Mouse (Mus musculus): Measurements from ENCODE around the gene Zfp991. TPM values are rescaled to one million over a fixed set of nuclear protein-coding genes. Genes with fewer than 3 reads are reported as not detected.
A peak's percentile ranks its signal among the peaks of the same experiment; 100 is the strongest.
"Not testable (repeated sequence)": the region's sequence is repeated elsewhere in the genome, so short reads cannot be mapped to it uniquely, and the experiment has no call there.

Zfp991 gene
- total and polyA plus RNA-seq, 2 experiments from 2014 or later: 2.5 to 4.9 TPM

- H3K36me3 ChIP-seq (replicated peaks; ENCODE audit: control insufficient read depth, insufficient read depth, low read length); H3K27ac ChIP-seq (ENCODE audit: low read depth); H3K4me1 ChIP-seq (ENCODE audit: control insufficient read depth, insufficient read depth); H3K27me3 ChIP-seq (ENCODE audit: control insufficient read depth, insufficient read depth, low read length): not testable (repeated sequence)
- peak overlapping the region; percentile 84 for H3K4me2 ChIP-seq (ENCODE audit: low read depth, low read length)
- peak; percentile 90 for ATAC-seq (ENCODE audit: insufficient read depth, low read depth)
- peak; percentile 19 for DNase-seq (ENCODE audit: low spot score)
- H3K4me3 ChIP-seq (ENCODE audit: low read depth, low read length): peak overlapping the region; percentile 57
- peak overlapping the region; percentile 72 for H3K9ac ChIP-seq (replicated peaks; ENCODE audit: low read depth, low read length)
- WGBS: 9% methylated on average over 45 of the region's 48 CpGs
- H3K9me3 ChIP-seq (replicated peaks; ENCODE audit: control insufficient read depth, low read length): peaks cover 24% of the 10 kb centered on the region
Measured at GRCm38 (mm10) chr4:147124400-147125306, 7.2 kb upstream of the Zfp991 start.

GRCm38 (mm10) chr4:147125326-147125725 lies 6.5 kb upstream of the Zfp991 start:
- Histone ChIP-seq H3K9ac (replicated peaks; ENCODE audit: low read depth, low read length) (peak overlapping the region; percentile 72; the same call in 1 of the 2 replicates), H3K9me3 (replicated peaks; ENCODE audit: control insufficient read depth, low read length) (peaks cover 24% of the 10 kb centered on the region), H3K4me3 (ENCODE audit: low read depth, low read length) (peak overlapping the region; percentile 57), H3K4me2 (ENCODE audit: low read depth, low read length) (peak overlapping the region; percentile 84)
- 15% methylated on average over 4 of the region's 4 CpGs for WGBS
- H3K36me3 ChIP-seq (replicated peaks; ENCODE audit: control insufficient read depth, insufficient read depth, low read length); H3K27ac ChIP-seq (ENCODE audit: low read depth); DNase-seq (ENCODE audit: low spot score); H3K4me1 ChIP-seq (ENCODE audit: control insufficient read depth, insufficient read depth); ATAC-seq (ENCODE audit: insufficient read depth, low read depth); H3K27me3 ChIP-seq (ENCODE audit: control insufficient read depth, insufficient read depth, low read length): not testable (repeated sequence)

- not testable (repeated sequence) for H3K9ac ChIP-seq (replicated peaks; ENCODE audit: low read depth, low read length); DNase-seq (ENCODE audit: low spot score); H3K4me2 ChIP-seq (ENCODE audit: low read depth, low read length); H3K36me3 ChIP-seq (replicated peaks; ENCODE audit: control insufficient read depth, insufficient read depth, low read length); H3K27me3 ChIP-seq (ENCODE audit: control insufficient read depth, insufficient read depth, low read length); H3K27ac ChIP-seq (ENCODE audit: low read depth); ATAC-seq (ENCODE audit: insufficient read depth, low read depth); H3K4me3 ChIP-seq (ENCODE audit: low read depth, low read length); H3K4me1 ChIP-seq (ENCODE audit: control insufficient read depth, insufficient read depth)
- H3K9me3 ChIP-seq (replicated peaks; ENCODE audit: control insufficient read depth, low read length): peaks cover 24% of the 10 kb centered on the region
- 80% methylated on average over 4 of the region's 4 CpGs for WGBS
Measured at GRCm38 (mm10) chr4:147125870-147126269, 6.0 kb upstream of the Zfp991 start.

GRCm38 (mm10) chr4:147126435-147126834 lies 5.4 kb upstream of the Zfp991 start:
- 65% methylated on average over 2 of the region's 2 CpGs for WGBS
- H3K36me3 ChIP-seq (replicated peaks; ENCODE audit: control insufficient read depth, insufficient read depth, low read length); H3K4me1 ChIP-seq (ENCODE audit: control insufficient read depth, insufficient read depth); H3K27ac ChIP-seq (ENCODE audit: low read depth); H3K4me3 ChIP-seq (ENCODE audit: low read depth, low read length); DNase-seq (ENCODE audit: low spot score); H3K4me2 ChIP-seq (ENCODE audit: low read depth, low read length); H3K9ac ChIP-seq (replicated peaks; ENCODE audit: low read depth, low read length); ATAC-seq (ENCODE audit: insufficient read depth, low read depth); H3K27me3 ChIP-seq (ENCODE audit: control insufficient read depth, insufficient read depth, low read length): not testable (repeated sequence)
- H3K9me3 ChIP-seq (replicated peaks; ENCODE audit: control insufficient read depth, low read length): peaks cover 24% of the 10 kb centered on the region

GRCm38 (mm10) chr4:147127137-147127536 lies 4.7 kb upstream of the Zfp991 start:
- not testable (repeated sequence) for H3K9ac ChIP-seq (replicated peaks; ENCODE audit: low read depth, low read length); H3K4me1 ChIP-seq (ENCODE audit: control insufficient read depth, insufficient read depth); H3K36me3 ChIP-seq (replicated peaks; ENCODE audit: control insufficient read depth, insufficient read depth, low read length); H3K27me3 ChIP-seq (ENCODE audit: control insufficient read depth, insufficient read depth, low read length); DNase-seq (ENCODE audit: low spot score); H3K4me3 ChIP-seq (ENCODE audit: low read depth, low read length); H3K27ac ChIP-seq (ENCODE audit: low read depth); H3K4me2 ChIP-seq (ENCODE audit: low read depth, low read length); ATAC-seq (ENCODE audit: insufficient read depth, low read depth)
- peaks cover 24% of the 10 kb centered on the region for H3K9me3 ChIP-seq (replicated peaks; ENCODE audit: control insufficient read depth, low read length)
- 75% methylated on average over 2 of the region's 2 CpGs for WGBS

- not testable (repeated sequence) for H3K4me2 ChIP-seq (ENCODE audit: low read depth, low read length); H3K36me3 ChIP-seq (replicated peaks; ENCODE audit: control insufficient read depth, insufficient read depth, low read length); H3K4me3 ChIP-seq (ENCODE audit: low read depth, low read length); H3K9ac ChIP-seq (replicated peaks; ENCODE audit: low read depth, low read length); H3K4me1 ChIP-seq (ENCODE audit: control insufficient read depth, insufficient read depth); ATAC-seq (ENCODE audit: insufficient read depth, low read depth); H3K27ac ChIP-seq (ENCODE audit: low read depth); DNase-seq (ENCODE audit: low spot score); H3K27me3 ChIP-seq (ENCODE audit: control insufficient read depth, insufficient read depth, low read length)
- peaks cover 16% of the 10 kb centered on the region for H3K9me3 ChIP-seq (replicated peaks; ENCODE audit: control insufficient read depth, low read length)
Measured at GRCm38 (mm10) chr4:147128152-147128551, 3.7 kb upstream of the Zfp991 start.

- not testable (repeated sequence) for H3K9me3 ChIP-seq (replicated peaks; ENCODE audit: control insufficient read depth, low read length); DNase-seq (ENCODE audit: low spot score); H3K36me3 ChIP-seq (replicated peaks; ENCODE audit: control insufficient read depth, insufficient read depth, low read length); ATAC-seq (ENCODE audit: insufficient read depth, low read depth); H3K27me3 ChIP-seq (ENCODE audit: control insufficient read depth, insufficient read depth, low read length); H3K9ac ChIP-seq (replicated peaks; ENCODE audit: low read depth, low read length); H3K4me2 ChIP-seq (ENCODE audit: low read depth, low read length); H3K4me3 ChIP-seq (ENCODE audit: low read depth, low read length); H3K4me1 ChIP-seq (ENCODE audit: control insufficient read depth, insufficient read depth); H3K27ac ChIP-seq (ENCODE audit: low read depth)
- 46% methylated on average over 2 of the region's 2 CpGs for WGBS
Measured at GRCm38 (mm10) chr4:147133596-147133995, 1.8 kb downstream of the Zfp991 start.

- not testable (repeated sequence) for H3K36me3 ChIP-seq (replicated peaks; ENCODE audit: control insufficient read depth, insufficient read depth, low read length); DNase-seq (ENCODE audit: low spot score); H3K27me3 ChIP-seq (ENCODE audit: control insufficient read depth, insufficient read depth, low read length); H3K4me1 ChIP-seq (ENCODE audit: control insufficient read depth, insufficient read depth); H3K9me3 ChIP-seq (replicated peaks; ENCODE audit: control insufficient read depth, low read length); H3K4me2 ChIP-seq (ENCODE audit: low read depth, low read length); H3K9ac ChIP-seq (replicated peaks; ENCODE audit: low read depth, low read length); H3K4me3 ChIP-seq (ENCODE audit: low read depth, low read length); H3K27ac ChIP-seq (ENCODE audit: low read depth)
- 67% methylated on average over 4 of the region's 4 CpGs for WGBS
- ATAC-seq (ENCODE audit: insufficient read depth, low read depth): peak; percentile 57
Measured at GRCm38 (mm10) chr4:147141757-147142156, 9.9 kb downstream of the Zfp991 start.
